ENCODE assay signal across 26 mouse cellular contexts in genomic region chr9:80071616-80072015, GRCm38 (mm10). TPM values are rescaled to one million over a fixed set of nuclear protein-coding genes. Genes with fewer than 3 reads are reported as not detected.
DNase-seq lines count a peak whose midpoint lies in the region; ATAC-seq and TF ChIP-seq lines count a peak whose summit lies in the region.
"Had no signal": no experiment of that assay in that cellular context is flagged by ENCODE, and none has a peak within 500 bp of the region (broad histone marks: within the 10 kb centered on the region; RNA-seq: fewer than 3 reads in every experiment).

No protein-coding gene starts in this region.

- no peak for ATAC-seq in heart, embryonic 13.5 days (ENCODE audit: extremely low read depth, insufficient number of reproducible peaks, low FRiP score, low TSS enrichment)
- no peak for ATAC-seq in heart, postnatal 0 days (ENCODE audit: insufficient read depth, low read depth)
- no peak for ATAC-seq in forebrain, embryonic 16.5 days
- ATAC-seq: activated CD4-positive, CD25-positive, alpha-beta regulatory T cell, adult 4 months; CD4-positive, CD25-positive, alpha-beta regulatory T cell, adult 4 months; forebrain, embryonic 15.5 days; intestine, postnatal 0 days had no signal

- no peak for DNase-seq in heart, adult 8-10 months (ENCODE audit: low spot score)
- DNase-seq in heart, postnatal 0 days (ENCODE audit: low spot score): no peak
- no peak for DNase-seq in heart, adult 18-20 months
- DNase-seq in A20 (ENCODE audit: low read depth, low spot score): peak; percentile 63
- DNase-seq: adrenal gland, adult 8-10 months; adrenal gland, postnatal 25 days; cerebellum, adult 11-12 months; cerebellum, adult 8-10 months; cerebellum, postnatal 36 days; embryo, embryonic 11 days; gastrocnemius, postnatal 10 days; gastrocnemius, postnatal 36 days; heart, postnatal 14 days; kidney, adult 9 months had no signal

- no peaks in the 10 kb centered on the region for H3K9me3 ChIP-seq in heart, embryonic 13.5 days
- H3K9me3 ChIP-seq in heart, postnatal 0 days (replicated peaks; ENCODE audit: control insufficient read depth, low read length): no peaks in the 10 kb centered on the region
- no peaks in the 10 kb centered on the region for H3K9me3 ChIP-seq in forebrain, embryonic 16.5 days (ENCODE audit: control insufficient read depth, low read length)
- H3K9me3 ChIP-seq: embryonic facial prominence, embryonic 10.5 days; embryonic facial prominence, embryonic 13.5 days; forebrain, embryonic 12.5 days; forebrain, embryonic 15.5 days; hindbrain, embryonic 12.5 days; hindbrain, embryonic 15.5 days had no signal

- WGBS in heart, embryonic 13.5 days: 41% methylated on average over 3 of the region's 3 CpGs
- 35% methylated on average over 3 of the region's 3 CpGs for WGBS in heart, postnatal 0 days
- WGBS in forebrain, embryonic 16.5 days: 55% methylated on average over 3 of the region's 3 CpGs

- no peak overlapping the region for H3K4me2 ChIP-seq in heart, embryonic 13.5 days
- no peak overlapping the region for H3K4me2 ChIP-seq in heart, postnatal 0 days (ENCODE audit: low read depth, low read length)
- H3K4me2 ChIP-seq in forebrain, embryonic 16.5 days (ENCODE audit: low read length): no peak overlapping the region
- H3K4me2 ChIP-seq: embryonic facial prominence, embryonic 13.5 days; forebrain, embryonic 12.5 days; forebrain, embryonic 15.5 days; hindbrain, embryonic 12.5 days; hindbrain, embryonic 15.5 days had no signal

- peak overlapping the region; percentile 39; the same call in 1 of the 2 replicates for H3K9ac ChIP-seq in heart, embryonic 13.5 days
- no peak overlapping the region for H3K9ac ChIP-seq in heart, postnatal 0 days (replicated peaks; ENCODE audit: low read depth, low read length)
- no peak overlapping the region for H3K9ac ChIP-seq in forebrain, embryonic 16.5 days (replicated peaks; ENCODE audit: low read depth, low read length)
- H3K9ac ChIP-seq: embryonic facial prominence, embryonic 13.5 days; forebrain, embryonic 12.5 days; forebrain, embryonic 15.5 days; hindbrain, embryonic 12.5 days; hindbrain, embryonic 15.5 days had no signal

- no peaks in the 10 kb centered on the region for H3K36me3 ChIP-seq in heart, embryonic 13.5 days
- H3K36me3 ChIP-seq in heart, postnatal 0 days (replicated peaks; ENCODE audit: control insufficient read depth, insufficient read depth, low read length): no peaks in the 10 kb centered on the region
- no peaks in the 10 kb centered on the region for H3K36me3 ChIP-seq in forebrain, embryonic 16.5 days (ENCODE audit: control insufficient read depth, insufficient read depth)
- H3K36me3 ChIP-seq: embryonic facial prominence, embryonic 10.5 days; embryonic facial prominence, embryonic 13.5 days; forebrain, embryonic 12.5 days; forebrain, embryonic 15.5 days; hindbrain, embryonic 12.5 days; hindbrain, embryonic 15.5 days had no signal

- peak overlapping the region; percentile 43 for H3K27ac ChIP-seq in heart, embryonic 13.5 days (replicated peaks)
- H3K27ac ChIP-seq in heart, postnatal 0 days (ENCODE audit: low read depth): 0 out of 2 replicates have a peak overlapping the region, but pooled peaks have one; percentile 20
- H3K27ac ChIP-seq in forebrain, embryonic 16.5 days (ENCODE audit: low read length): no peak overlapping the region
- H3K27ac ChIP-seq: embryonic facial prominence, embryonic 10.5 days; embryonic facial prominence, embryonic 13.5 days; forebrain, embryonic 12.5 days; forebrain, embryonic 15.5 days; hindbrain, embryonic 12.5 days; hindbrain, embryonic 15.5 days had no signal

- no peak for TF ChIP-seq EP300 in heart, postnatal 0 days (IDR thresholded peaks at IDR 0.05; ENCODE audit: low read depth)

- no peaks in the 10 kb centered on the region for H3K27me3 ChIP-seq in heart, embryonic 13.5 days (replicated peaks)
- no peaks in the 10 kb centered on the region for H3K27me3 ChIP-seq in heart, postnatal 0 days (ENCODE audit: control insufficient read depth, insufficient read depth, low read length)
- no peaks in the 10 kb centered on the region for H3K27me3 ChIP-seq in forebrain, embryonic 16.5 days (replicated peaks; ENCODE audit: control insufficient read depth, insufficient read depth, low read length)
- H3K27me3 ChIP-seq: embryonic facial prominence, embryonic 13.5 days; forebrain, embryonic 12.5 days; forebrain, embryonic 15.5 days; hindbrain, embryonic 12.5 days; hindbrain, embryonic 15.5 days had no signal

- no peak overlapping the region for H3K4me3 ChIP-seq in heart, embryonic 13.5 days
- no peak overlapping the region for H3K4me3 ChIP-seq in heart, postnatal 0 days (ENCODE audit: low read depth, low read length)
- no peak overlapping the region for H3K4me3 ChIP-seq in forebrain, embryonic 16.5 days (replicated peaks; ENCODE audit: low read length)
- H3K4me3 ChIP-seq: embryonic facial prominence, embryonic 10.5 days; embryonic facial prominence, embryonic 13.5 days; erythroblast, embryonic 14.5 days; forebrain, embryonic 12.5 days; forebrain, embryonic 15.5 days; hindbrain, embryonic 12.5 days; hindbrain, embryonic 15.5 days had no signal

- H3K4me1 ChIP-seq in heart, embryonic 13.5 days: peaks cover 71% of the 10 kb centered on the region
- H3K4me1 ChIP-seq in heart, postnatal 0 days (ENCODE audit: control insufficient read depth, insufficient read depth): peaks cover 38% of the 10 kb centered on the region
- H3K4me1 ChIP-seq in forebrain, embryonic 16.5 days (replicated peaks; ENCODE audit: control insufficient read depth, insufficient read depth, low read length): peaks cover 22% of the 10 kb centered on the region

- TF ChIP-seq CTCF in heart, postnatal 0 days (IDR thresholded peaks at IDR 0.05; ENCODE audit: low read depth): no peak

RNA-seq across cellular contexts. Expression of gene Senp6, which starts 4.9 kb away (rescaled TPM):
- 32.4 and 32.6 TPM in 2 replicates for polyA plus RNA-seq in heart, embryonic 13.5 days (2015; fragmentation: Nextera tagmentation; extraction: Ambion mirVana)
- total RNA-seq in heart, adult 8-10 months (2022): 10 to 100 TPM; 59.8 to 73.0 (median 66.9) TPM
- total RNA-seq in heart, postnatal 0 days (2014; rRNA removed; ENCODE audit: low replicate concordance): 54.1 and 80.4 TPM in 2 replicates
- polyA plus RNA-seq in heart, postnatal 0 days (2015; fragmentation: Nextera tagmentation; extraction: Ambion mirVana): 26.1 and 28.9 TPM in 2 replicates
- total RNA-seq in heart, adult 18-20 months (2021): 10 to 100 TPM; 64.3 to 65.1 TPM
- 47.2 and 48.5 TPM in 2 replicates for polyA plus RNA-seq in forebrain, embryonic 16.5 days (2015; fragmentation: Nextera tagmentation; extraction: Ambion mirVana)

RNA-seq across cellular contexts. Expression of gene Filip1, which starts 59.0 kb away (rescaled TPM):
- polyA plus RNA-seq in heart, embryonic 13.5 days (2015; fragmentation: Nextera tagmentation; extraction: Ambion mirVana): 24.5 and 27.3 TPM in 2 replicates
- total RNA-seq in heart, adult 8-10 months (2022): 100 to 1,000 TPM; 107 to 134 (median 116) TPM
- 27.4 and 52.3 TPM in 2 replicates for total RNA-seq in heart, postnatal 0 days (2014; rRNA removed; ENCODE audit: low replicate concordance)
- polyA plus RNA-seq in heart, postnatal 0 days (2015; fragmentation: Nextera tagmentation; extraction: Ambion mirVana): 31.6 and 39.0 TPM in 2 replicates
- 10 to 100 TPM; 79.3 to 88.2 TPM for total RNA-seq in heart, adult 18-20 months (2021)
- polyA plus RNA-seq in forebrain, embryonic 16.5 days (2015; fragmentation: Nextera tagmentation; extraction: Ambion mirVana): 2.4 and 3.0 TPM in 2 replicates
- polyA plus RNA-seq: erythroblast, embryonic 14.5 days had no signal
